Mouse (Mus musculus): ENCODE results near the gene Cnot3. TPM values are rescaled to one million over a fixed set of nuclear protein-coding genes. Genes with fewer than 3 reads are reported as not detected.
A peak's percentile ranks its signal among the peaks of the same experiment; 100 is the strongest.

The Cnot3 gene
- total RNA-seq, 2 experiments from 2014 or later = 54.5 to 57.5 TPM

GRCm38 (mm10) chr7:3646188-3646587, 1.1 kb downstream of the Cnot3 start:
- DNase-seq (ENCODE audit: low spot score in 2 of 2) = no peak

- no peak for DNase-seq (ENCODE audit: low spot score in 2 of 2)
Measured at GRCm38 (mm10) chr7:3646641-3647040, 1.6 kb downstream of the Cnot3 start.

DNA sequence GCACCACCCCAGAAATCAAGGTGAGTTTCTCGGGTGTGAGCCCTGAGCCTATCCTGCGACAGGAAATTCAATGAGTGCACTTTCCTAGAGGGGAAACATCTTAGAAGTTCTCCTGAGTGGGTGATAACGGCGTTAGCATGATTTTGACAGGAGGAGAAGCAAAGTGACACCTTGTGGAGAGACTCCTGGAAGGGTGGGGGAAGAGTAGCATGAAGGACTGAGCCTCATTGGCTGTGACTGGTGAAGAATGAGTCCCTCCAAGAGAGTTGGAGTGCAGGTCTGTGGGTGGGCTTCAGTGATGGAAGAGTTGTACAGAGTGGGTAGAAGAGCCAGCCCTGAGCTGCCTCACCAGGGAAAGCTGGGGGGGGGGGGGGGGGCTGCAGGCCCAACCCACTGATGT, 11.9 kb downstream of the Cnot3 start:
- DNase-seq (ENCODE audit: low spot score in 2 of 2) = no peak

GRCm38 (mm10) chr7:3658578-3658977, 13.5 kb downstream of the Cnot3 start:
- no peak for DNase-seq (ENCODE audit: low spot score in 2 of 2)

DNA sequence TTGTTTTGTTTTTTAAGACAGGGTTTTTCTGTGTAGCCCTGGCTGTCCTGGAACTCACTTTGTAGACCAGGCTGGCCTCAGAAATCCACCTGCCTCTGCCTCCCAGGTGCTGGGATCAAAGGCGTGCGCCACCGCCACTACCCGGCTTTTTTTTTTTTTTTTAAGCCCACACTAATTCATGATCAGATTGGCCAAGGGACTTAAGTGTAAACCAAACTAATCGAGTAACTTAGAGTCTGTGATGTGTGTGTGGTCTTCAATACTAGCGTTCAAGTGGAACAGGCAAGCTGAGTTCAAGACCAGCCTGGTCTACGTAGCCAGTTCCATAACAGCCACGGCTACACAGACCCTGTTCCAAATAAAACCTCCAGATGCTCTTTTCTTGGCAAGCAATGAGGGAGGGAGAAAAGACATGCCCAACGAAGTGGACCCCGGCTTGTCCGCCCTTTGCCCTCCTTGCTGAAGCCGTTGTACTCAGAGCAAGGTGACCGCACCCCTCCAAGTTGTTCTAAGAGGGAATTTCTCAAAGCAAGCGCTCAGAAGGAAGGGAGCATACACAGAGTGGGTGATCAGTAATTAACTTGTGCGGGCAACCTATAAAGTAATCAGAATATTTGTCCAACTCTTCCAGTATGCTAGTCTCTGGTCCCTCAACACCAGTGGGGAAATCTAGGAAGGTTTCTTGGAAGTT, 19.6 kb downstream of the Cnot3 start:
- no peak for DNase-seq (ENCODE audit: low spot score in 2 of 2)

DNA sequence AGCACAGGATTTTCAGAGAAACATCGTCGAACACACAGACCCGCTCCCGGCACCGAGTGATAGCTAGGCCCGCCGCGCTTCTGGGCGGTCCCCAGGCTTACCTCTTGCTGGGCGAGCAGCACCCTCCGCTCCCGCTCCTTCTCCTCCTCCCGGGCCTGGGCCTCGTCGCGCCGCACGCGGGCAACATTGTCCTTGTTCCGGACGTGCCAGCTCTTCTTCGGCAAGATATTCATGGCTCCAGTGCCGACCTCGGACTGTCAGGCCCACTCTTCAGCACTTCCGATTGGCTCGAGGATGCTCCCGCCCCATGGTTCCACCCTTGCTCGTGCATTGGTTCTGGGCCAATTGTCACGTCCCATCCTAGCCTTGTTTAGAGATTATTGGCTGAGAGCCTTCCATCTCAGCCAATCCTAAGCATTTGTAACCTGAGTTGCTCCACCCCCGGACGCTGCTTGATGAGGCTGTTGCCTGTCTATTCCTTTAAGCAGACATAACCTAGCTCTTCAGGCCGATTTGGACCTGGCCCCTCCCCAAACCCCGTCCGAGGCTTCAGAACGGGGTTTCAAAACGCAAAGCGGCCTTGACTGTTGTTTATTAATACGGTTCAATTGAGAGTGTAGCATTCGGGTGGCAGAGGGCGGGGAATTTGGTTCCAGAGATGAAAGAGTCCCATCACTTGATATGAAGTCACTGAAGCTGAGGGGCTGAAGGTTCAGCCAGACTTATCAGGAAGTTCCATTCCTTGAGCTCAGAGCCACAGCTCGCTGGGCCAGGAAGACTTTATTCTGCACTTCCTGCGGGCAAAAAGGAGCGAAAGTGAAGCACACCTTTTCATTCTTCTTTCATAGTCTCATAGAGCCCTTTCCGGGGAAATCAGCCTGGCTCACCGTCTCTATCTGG, 20.4 kb downstream of the Cnot3 start, which contains the start of gene Leng1:
Gene Leng1, minus strand, starts transcription at position 626 of the 900 bp plus-strand sequence.
- peak; percentile 93 to 95 for DNase-seq (ENCODE audit: low spot score in 2 of 2)

DNA sequence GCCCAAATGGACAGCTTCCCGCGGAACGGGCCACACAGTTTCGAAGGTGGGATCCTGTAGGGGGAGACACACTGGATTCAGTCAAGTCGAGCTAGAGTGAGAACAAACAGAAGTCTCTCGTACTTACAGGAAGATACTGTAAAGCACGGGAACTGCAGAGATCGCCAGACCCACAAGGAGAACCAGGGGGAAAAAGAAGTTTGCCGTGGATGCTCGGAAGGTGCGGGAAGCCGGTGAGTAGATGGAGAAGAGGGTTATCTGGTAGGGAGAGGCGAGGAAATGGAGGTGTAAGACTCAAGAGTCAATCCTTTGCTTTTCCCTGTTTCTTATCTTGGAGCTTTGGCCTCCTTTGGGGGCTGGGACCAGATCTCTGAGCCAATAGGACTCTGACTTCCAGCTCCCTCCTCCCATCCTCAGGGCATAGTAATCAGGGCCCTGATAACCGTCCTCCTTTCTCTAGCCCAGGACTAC, 21.9 kb downstream of the Cnot3 start:
- DNase-seq (ENCODE audit: low spot score in 2 of 2) = no peak

- DNase-seq (ENCODE audit: low spot score in 2 of 2) = peak; percentile 89 to 90
Measured at GRCm38 (mm10) chr7:3674507-3675227, 29.6 kb downstream of the Cnot3 start.

- no peak for DNase-seq (ENCODE audit: low spot score in 2 of 2)
Measured at GRCm38 (mm10) chr7:3675228-3675548, 30.1 kb downstream of the Cnot3 start.

- DNase-seq (ENCODE audit: low spot score in 2 of 2) = no peak
Measured at GRCm38 (mm10) chr7:3676371-3676770, 31.3 kb downstream of the Cnot3 start.

DNA sequence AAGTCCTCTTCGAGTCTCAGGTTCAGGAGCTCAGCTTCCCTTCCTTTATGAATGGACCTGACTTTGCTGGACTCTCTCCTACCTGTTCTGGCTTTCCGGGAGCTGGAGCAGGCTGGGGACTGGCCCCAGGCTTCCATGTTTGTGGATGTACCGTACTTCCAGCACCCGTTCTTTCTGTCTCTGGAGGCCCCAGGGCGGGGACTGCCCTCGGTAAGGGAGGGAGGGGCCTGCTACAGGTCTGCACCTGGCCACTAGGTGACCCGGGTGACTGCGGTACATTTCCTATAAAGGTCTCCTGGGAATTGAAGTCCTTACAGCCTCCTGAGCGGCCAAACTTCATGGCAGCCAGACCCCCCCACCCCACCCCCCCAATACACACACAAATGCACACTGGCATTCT, 32.3 kb downstream of the Cnot3 start, which contains the start of gene Tmc4:
Gene Tmc4, minus strand, starts transcription at position 212 of the 400 bp plus-strand sequence.
- DNase-seq (ENCODE audit: low spot score in 2 of 2) = no peak

GRCm38 (mm10) chr7:3683908-3684550, 39.0 kb downstream of the Cnot3 start:
- DNase-seq (ENCODE audit: low spot score in 2 of 2) = no peak

GRCm38 (mm10) chr7:3684698-3685097, 39.6 kb downstream of the Cnot3 start:
- DNase-seq (ENCODE audit: low spot score in 2 of 2) = no peak

DNA sequence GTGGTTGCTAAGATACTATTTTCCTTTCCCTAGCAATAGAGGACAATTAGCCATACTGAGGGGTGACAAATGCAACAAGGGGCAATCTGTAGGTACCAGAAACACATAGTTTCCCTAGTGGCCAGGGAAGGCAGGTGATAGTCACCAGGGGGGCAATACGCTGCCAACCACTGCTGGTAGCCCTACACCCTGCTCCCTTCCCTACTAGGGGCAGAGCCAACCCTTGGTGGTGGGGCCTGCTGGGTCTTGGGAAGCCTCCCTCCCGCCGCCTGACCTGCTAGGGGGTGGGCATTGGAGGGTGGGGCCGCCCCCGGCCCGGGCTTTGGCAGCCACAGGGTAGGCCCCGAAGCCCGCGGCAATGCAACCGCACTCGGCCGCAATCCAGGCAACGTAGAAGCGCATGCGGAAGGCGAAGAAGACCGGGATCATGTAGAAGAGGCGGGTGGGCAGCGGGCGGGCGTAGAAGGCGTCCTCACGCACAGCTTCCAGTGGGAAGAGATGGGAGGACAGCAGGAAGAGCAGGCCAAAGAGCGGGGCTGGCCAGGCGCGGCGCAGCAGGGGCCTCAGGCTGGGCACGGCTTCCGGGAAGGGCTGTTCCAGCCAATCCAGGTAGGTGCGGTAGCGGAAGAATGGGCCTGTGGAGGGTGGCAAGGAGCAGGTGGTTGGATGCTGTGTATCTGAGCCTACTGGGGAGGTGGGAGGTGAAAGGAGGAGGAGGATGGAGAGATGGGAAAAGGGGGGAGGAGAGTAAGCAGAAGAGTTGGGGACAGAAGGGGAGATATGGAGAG, 40.5 kb downstream of the Cnot3 start:
- DNase-seq (ENCODE audit: low spot score in 2 of 2) = no peak

GRCm38 (mm10) chr7:3691919-3692318, 46.9 kb downstream of the Cnot3 start:
- no peak for DNase-seq (ENCODE audit: low spot score in 2 of 2)

- no peak for DNase-seq (ENCODE audit: low spot score in 2 of 2)
Measured at GRCm38 (mm10) chr7:3692382-3692986, 47.4 kb downstream of the Cnot3 start, which contains the start of gene Tsen34. Tsen34 (plus strand) TSS chr7:3692863.

DNA sequence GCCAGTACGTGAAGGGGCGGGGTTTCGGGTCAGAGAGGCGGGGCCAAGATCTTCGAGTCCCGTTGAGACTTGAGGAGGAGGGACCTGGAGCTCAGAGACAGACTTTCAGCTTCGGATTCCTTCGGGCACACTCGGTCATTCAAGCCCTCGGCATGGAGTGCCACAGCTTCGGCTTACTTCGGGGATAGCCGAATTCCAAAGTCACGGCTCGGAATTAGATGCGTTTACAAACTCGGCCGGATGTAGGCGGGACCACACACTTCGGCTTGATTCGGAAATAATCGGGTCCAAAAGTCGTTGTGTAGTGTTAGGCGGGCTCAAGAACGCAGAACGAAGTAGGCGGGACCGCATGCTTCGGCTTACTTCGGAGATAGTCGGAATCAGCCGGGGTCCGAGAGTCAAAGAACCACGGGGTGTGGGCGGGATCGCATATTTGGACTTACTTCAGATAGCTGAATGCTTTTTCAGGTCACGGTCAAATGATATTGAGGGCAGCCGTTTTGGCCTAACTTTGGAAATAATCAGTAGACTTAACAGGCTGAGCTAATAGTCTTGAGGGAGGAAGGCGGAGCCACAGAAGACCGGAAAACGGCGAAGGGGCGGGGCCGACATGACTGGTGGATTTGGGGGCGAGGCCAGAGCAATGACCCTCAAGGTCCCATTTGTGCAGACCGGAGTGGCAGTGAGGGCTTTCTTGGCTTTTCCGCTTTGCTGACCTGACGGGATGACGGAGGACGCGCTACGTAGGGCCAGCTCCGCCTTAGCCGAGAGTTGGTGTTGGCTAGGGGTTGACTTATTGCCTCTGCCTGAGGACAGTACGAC, 48.1 kb downstream of the Cnot3 start, which contains the start of gene Mboat7:
Gene Mboat7, minus strand, starts transcription at position 537 of the 822 bp plus-strand sequence.
- DNase-seq (ENCODE audit: low spot score in 2 of 2) = peak; percentile 97 to 98

- no peak for DNase-seq (ENCODE audit: low spot score in 2 of 2)
Measured at GRCm38 (mm10) chr7:3693809-3694075, 48.7 kb downstream of the Cnot3 start.
